Mouse (Mus musculus) lung, adult 2 months (tissue): ENCODE results near the gene Slc22a17. TPM values are rescaled to one million over a fixed set of nuclear protein-coding genes. Genes with fewer than 3 reads are reported as not detected.

Experiments used
- DNase-seq: peaks from one replicate; pipeline ENCODE4 v3.0.0; 2022
- H3K4me1 ChIP-seq: fragments of 200-500 bp; 2 replicates; pipeline ENCODE4 v1.6.1; 2011; ENCODE audit warnings: low read length; ENCODE audit not compliant: control insufficient read depth, insufficient read depth
- H3K4me3 ChIP-seq: fragments of 200-500 bp; replicated peaks from 2 replicates; pipeline ENCODE3; 2011; ENCODE audit warnings: low read depth, mild to moderate bottlenecking, control low read depth, low read length; ENCODE audit errors: extremely low read depth
- CTCF ChIP-seq: fragments of 200-500 bp; IDR thresholded peaks from 2 replicates; pipeline ENCODE4 v1.5.1; 2011; ENCODE audit warnings: mild to moderate bottlenecking, low read length, control low read depth; ENCODE audit not compliant: insufficient read depth
- POLR2A ChIP-seq: fragments of 200-500 bp; IDR thresholded peaks from 2 replicates; pipeline ENCODE4 v1.6.1; 2011; ENCODE audit warnings: low read depth, mild to moderate bottlenecking, control low read depth, low read length, borderline replicate concordance; ENCODE audit errors: extremely low read depth
- WGBS: fragments of 180-500 bp; shearing (Covaris S2); methylation state at CpG from one replicate; pipeline ENCODE4 v1.1.7; 2018; 5-methylcytosine and 5-hydroxymethylcytosine counted together
- polyA plus RNA-seq: library from polyadenylated mRNA; depleted of rRNA; stranded (reverse); fragments of >200 nt; gene quantifications from 2 replicates; pipeline ENCODE4 v1.2.3, GENCODE M21; 2012; rRNA removed

Slc22a17 gene
- polyA plus RNA-seq, 1 experiment, result 61.8 TPM

DNA sequence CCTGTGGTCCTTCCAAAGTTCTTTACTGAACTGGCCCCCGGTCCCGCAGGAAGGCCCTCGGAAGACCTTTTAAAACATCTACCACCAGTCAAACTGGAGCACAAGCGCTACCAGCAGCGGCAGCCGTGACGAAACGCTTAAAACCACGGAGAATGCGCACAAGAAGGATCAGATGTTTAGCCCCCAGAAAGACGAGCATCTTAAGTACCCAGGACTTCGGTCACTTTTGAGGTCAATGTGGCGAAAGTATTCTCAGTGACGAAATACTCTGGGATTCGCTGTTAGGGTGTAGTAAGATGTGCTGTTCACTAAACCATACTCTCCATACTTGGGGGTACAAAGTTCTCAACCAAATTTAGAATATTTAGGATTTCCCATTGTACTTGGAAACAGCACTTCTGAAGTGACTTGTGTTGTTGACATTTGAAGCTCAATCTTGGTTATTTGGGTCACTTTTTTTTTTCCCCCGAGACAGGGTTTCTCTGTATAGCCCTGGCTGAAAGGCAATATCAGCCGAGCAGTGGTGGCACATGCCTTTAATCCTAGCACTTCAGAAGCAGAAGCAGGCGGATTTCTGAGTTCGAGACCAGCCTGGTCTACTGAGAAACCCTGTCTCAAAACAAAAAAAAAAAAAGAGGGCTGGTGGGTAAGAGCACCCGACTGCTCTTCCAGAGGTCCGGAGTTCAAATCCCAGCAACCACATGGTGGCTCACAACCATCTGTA, 48.5 kb downstream of the Slc22a17 start:
- TF ChIP-seq POLR2A (no peak), CTCF (no peak)
- peak overlapping the region; percentile 83 for H3K4me3 ChIP-seq
- 13% methylated on average over 21 of the region's 21 CpGs for WGBS

DNA sequence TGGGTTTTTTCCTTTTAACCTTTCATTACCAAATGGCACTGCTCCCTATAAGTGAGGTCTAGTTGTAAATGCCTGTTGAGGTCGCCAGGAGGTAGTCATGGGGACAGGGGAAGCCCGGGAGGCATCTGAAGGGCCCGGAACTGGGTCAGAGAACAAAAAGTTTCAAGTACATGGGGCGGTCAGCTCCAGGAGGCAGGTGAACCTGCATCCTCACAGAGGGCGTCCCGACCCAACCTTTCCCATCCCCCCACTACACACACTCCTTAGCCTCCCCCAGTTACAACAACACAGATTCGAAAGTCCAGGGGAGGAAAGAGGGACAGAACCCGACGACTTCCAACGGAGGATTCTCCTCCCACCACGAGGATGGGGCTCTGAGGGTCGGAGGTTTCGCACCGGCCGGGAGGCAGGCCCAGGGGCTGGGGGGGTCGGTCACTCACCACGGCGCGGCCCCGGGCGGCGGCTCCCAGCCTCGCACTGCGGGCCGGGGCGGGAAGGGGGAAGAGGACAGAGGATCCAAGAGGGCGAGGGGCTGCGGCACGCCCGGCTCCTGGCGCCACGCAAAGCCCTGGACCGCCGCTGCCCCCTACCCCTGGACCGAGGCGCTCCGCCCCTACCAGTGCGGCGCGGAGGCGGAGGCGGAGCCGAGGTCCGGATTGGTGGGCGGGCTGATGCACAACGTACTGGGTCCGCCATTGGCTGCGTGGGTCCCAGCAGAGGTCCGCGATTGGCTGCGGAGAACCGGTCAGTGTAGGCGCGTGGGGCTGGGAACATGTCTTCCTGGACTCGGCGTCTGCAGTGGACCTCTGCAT, 49.2 kb downstream of the Slc22a17 start:
- under 1% methylated on average over 56 of the region's 56 CpGs for WGBS
- TF ChIP-seq CTCF (no peak), POLR2A (peak; percentile 74; the same call in 1 of the 2 replicates)
- peak; percentile 88 for DNase-seq
- Histone ChIP-seq H3K4me1 (no peaks in the 10 kb centered on the region; the same call in 1 of the 2 replicates), H3K4me3 (peak overlapping the region; percentile 83)

More for the DNA sequence above, 48.5 kb downstream of the Slc22a17 start:
- no peak for DNase-seq
- no peaks in the 10 kb centered on the region; the same call in 1 of the 2 replicates for H3K4me1 ChIP-seq

DNA sequence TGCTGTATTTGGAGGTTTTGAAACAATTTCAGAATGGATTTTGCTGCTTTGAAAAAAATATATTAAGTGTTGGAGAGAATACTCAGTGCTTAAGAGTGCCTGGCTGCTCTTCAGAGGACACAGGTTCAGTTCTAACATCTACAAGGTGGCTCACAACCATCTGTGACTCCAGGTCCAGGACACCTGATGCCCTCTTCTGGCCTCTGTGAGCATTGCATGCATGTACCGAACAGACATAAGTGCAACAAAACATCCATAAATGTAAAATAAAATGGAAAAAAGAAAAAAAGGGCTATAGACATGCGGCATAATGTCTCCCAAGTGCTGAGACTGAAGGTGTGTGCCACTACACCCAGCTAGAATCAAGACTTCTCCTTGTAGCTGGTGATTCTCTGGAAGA, 52.4 kb downstream of the Slc22a17 start:
- DNase-seq, result peak; percentile 63
- 41% methylated on average over 2 of the region's 2 CpGs for WGBS
- Histone ChIP-seq H3K4me1 (no peaks in the 10 kb centered on the region; the same call in 1 of the 2 replicates), H3K4me3 (no peak overlapping the region)
- TF ChIP-seq CTCF (peak; percentile 85), POLR2A (no peak)

DNA sequence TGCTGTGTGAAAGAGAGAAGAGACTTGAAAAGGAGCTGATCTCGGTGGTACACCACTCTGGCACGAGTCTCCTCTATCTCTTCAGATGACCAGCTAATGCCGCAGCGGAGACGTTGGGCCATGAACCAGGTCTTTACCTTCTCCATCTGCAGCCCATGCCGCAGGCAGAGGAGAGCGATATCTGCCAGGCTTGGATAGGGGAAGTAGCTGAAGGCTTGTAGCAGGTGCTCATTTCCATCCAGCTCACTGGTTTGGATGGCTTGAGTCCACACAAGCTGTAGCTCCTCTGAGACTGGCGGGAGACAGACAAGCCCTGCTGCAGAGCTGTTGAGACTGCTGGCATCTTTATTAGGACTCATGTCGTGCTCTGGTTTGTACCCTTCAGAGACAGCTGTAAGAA, 55.0 kb downstream of the Slc22a17 start:
- no peak for TF ChIP-seq POLR2A
- TF ChIP-seq CTCF, result no peak
- WGBS, result 88% methylated on average over 9 of the region's 9 CpGs
- Histone ChIP-seq H3K4me1 (no peaks in the 10 kb centered on the region), H3K4me3 (no peak overlapping the region)
- no peak for DNase-seq

DNA sequence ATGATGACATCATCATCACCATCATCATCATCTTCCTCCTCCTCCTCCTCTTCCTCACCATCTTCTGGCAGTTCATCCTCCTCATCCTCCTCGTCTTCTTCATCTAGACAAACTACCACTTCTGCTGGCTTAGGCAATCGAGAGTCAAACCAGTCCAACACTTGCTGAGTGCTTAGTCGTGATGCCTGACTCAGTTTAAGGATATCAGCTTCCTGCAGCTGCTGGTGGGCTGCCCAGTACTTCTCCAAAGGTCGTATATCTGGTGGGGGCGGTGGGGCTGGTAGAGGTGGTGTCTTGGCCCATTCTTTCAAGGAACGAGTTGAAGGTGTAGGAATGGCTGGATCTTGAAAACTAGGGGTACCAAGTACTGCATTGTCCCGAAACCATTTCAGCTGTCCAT, 56.2 kb downstream of the Slc22a17 start:
- H3K4me1 ChIP-seq, result no peaks in the 10 kb centered on the region
- WGBS, result 82% methylated on average over 7 of the region's 7 CpGs

More for the DNA sequence above, 56.2 kb downstream of the Slc22a17 start:
- H3K4me3 ChIP-seq, result no peak overlapping the region
- TF ChIP-seq POLR2A (no peak), CTCF (no peak)
- no peak for DNase-seq

Other genes with a start within 250 kb of the Slc22a17 start
- gene 1700123O20Rik, start 226.9 kb downstream of the Slc22a17 start, polyA plus RNA-seq, result 49.8 and 50.5 TPM in 2 replicates
- gene Acin1, start 226.2 kb downstream of the Slc22a17 start, polyA plus RNA-seq, result 100 and 121 TPM in 2 replicates
- gene Gm29776, start 214.3 kb downstream of the Slc22a17 start, polyA plus RNA-seq, result 0.43 and 0.56 TPM in 2 replicates
- gene Cebpe, start 201.0 kb downstream of the Slc22a17 start, polyA plus RNA-seq, result 0.57 and 1.1 TPM in 2 replicates
- 2.9 and 4.0 TPM in 2 replicates for gene Slc7a8, start 131.2 kb downstream of the Slc22a17 start, polyA plus RNA-seq
- not detected in 2 replicates for gene Rnf212b, start 99.0 kb downstream of the Slc22a17 start, polyA plus RNA-seq
- 3.3 and 5.3 TPM in 2 replicates for gene Homez, start 42.2 kb downstream of the Slc22a17 start, polyA plus RNA-seq
- gene Ppp1r3e, start 35.6 kb downstream of the Slc22a17 start, polyA plus RNA-seq, result 17.8 and 24.4 TPM in 2 replicates
- 69.3 and 70.1 TPM in 2 replicates for gene Bcl2l2, start 29.8 kb downstream of the Slc22a17 start, polyA plus RNA-seq
- gene Gm20521, start 29.7 kb downstream of the Slc22a17 start, polyA plus RNA-seq, result 6.8 TPM in 1 of 2 replicates, not detected in the other
- 77.5 and 112 TPM in 2 replicates for gene Pabpn1, start 20.6 kb downstream of the Slc22a17 start, polyA plus RNA-seq
- 11.8 and 16.3 TPM in 2 replicates for gene Efs, start 13.0 kb upstream of the Slc22a17 start, polyA plus RNA-seq
- gene Il25, start 19.6 kb upstream of the Slc22a17 start, polyA plus RNA-seq, result not detected in 2 replicates
- gene Cmtm5, start 23.1 kb upstream of the Slc22a17 start, polyA plus RNA-seq, result 0.69 and 2.2 TPM in 2 replicates
- gene Myh6, start 53.8 kb upstream of the Slc22a17 start, polyA plus RNA-seq, result 82.5 and 128 TPM in 2 replicates
- gene Gm17428, start 63.8 kb upstream of the Slc22a17 start, polyA plus RNA-seq, result not detected in 2 replicates
- 8.0 and 13.3 TPM in 2 replicates for gene Myh7, start 81.5 kb upstream of the Slc22a17 start, polyA plus RNA-seq
- gene Ngdn, start 102.3 kb upstream of the Slc22a17 start, polyA plus RNA-seq, result 12.7 and 17.0 TPM in 2 replicates
- gene Zfhx2, start 179.2 kb upstream of the Slc22a17 start, polyA plus RNA-seq, result 1.7 and 2.3 TPM in 2 replicates
- gene Thtpa, start 181.7 kb upstream of the Slc22a17 start, polyA plus RNA-seq, result 5.2 and 9.2 TPM in 2 replicates
- 23.8 and 30.8 TPM in 2 replicates for gene Ap1g2, start 193.5 kb upstream of the Slc22a17 start, polyA plus RNA-seq
- gene Jph4, start 203.8 kb upstream of the Slc22a17 start, polyA plus RNA-seq, result 0.32 and 0.43 TPM in 2 replicates